Comparison of ENCODE assay signal across 30 mouse cellular contexts in genomic region chr15:20038550-20039435, GRCm38 (mm10).
DNase-seq lines count a peak whose midpoint lies in the region; ATAC-seq and TF ChIP-seq lines count a peak whose summit lies in the region.
"Had no signal": no experiment of that assay in that cellular context is flagged by ENCODE, and none has a peak within 500 bp of the region (broad histone marks: within the 10 kb centered on the region; RNA-seq: fewer than 3 reads in every experiment).

No protein-coding gene starts in this region.

- intact Hi-C loops in gastrocnemius, postnatal 36 days (cut with DNase I) = no loop called here

- no peaks in the 10 kb centered on the region for H3K27me3 ChIP-seq in forebrain, embryonic 15.5 days
- H3K27me3 ChIP-seq in forebrain, embryonic 13.5 days = no peaks in the 10 kb centered on the region
- H3K27me3 ChIP-seq in limb, embryonic 14.5 days (ENCODE audit: control insufficient read depth, insufficient read depth, low read length) = no peaks in the 10 kb centered on the region
- no peaks in the 10 kb centered on the region for H3K27me3 ChIP-seq in limb, embryonic 10.5 days (ENCODE audit: low read depth, poor library complexity, severe bottlenecking)
- H3K27me3 ChIP-seq: intestine, embryonic 15.5 days had no signal

- H3K27ac ChIP-seq in forebrain, embryonic 15.5 days (replicated peaks) = peak overlapping the region; percentile 31; the same call in 1 of the 2 replicates
- no peak overlapping the region for H3K27ac ChIP-seq in forebrain, embryonic 13.5 days
- H3K27ac ChIP-seq in limb, embryonic 14.5 days (replicated peaks; ENCODE audit: low read depth, low read length) = no peak overlapping the region
- no peak overlapping the region for H3K27ac ChIP-seq in limb, embryonic 10.5 days
- H3K27ac ChIP-seq: hindbrain, embryonic 10.5 days; intestine, embryonic 15.5 days; layer of hippocampus, adult 2 months; left cerebral cortex, adult 2 months; liver, embryonic 14.5 days; stomach, postnatal 0 days had no signal

- no peak for TF ChIP-seq POLR2A in limb, embryonic 14.5 days (IDR thresholded peaks at IDR 0.05; ENCODE audit: borderline replicate concordance, extremely low read depth, insufficient read depth, insufficient read length)

- 0 out of 2 replicates have a peak, but pooled peaks cover 3% of the 10 kb centered on the region for H3K4me1 ChIP-seq in forebrain, embryonic 15.5 days
- H3K4me1 ChIP-seq in forebrain, embryonic 13.5 days = no peaks in the 10 kb centered on the region
- H3K4me1 ChIP-seq in limb, embryonic 14.5 days (ENCODE audit: control insufficient read depth, insufficient read depth, low read length) = no peaks in the 10 kb centered on the region
- H3K4me1 ChIP-seq in limb, embryonic 10.5 days = no peaks in the 10 kb centered on the region
- H3K4me1 ChIP-seq: hindbrain, embryonic 10.5 days; intestine, embryonic 15.5 days had no signal

- H3K9me3 ChIP-seq in forebrain, embryonic 15.5 days = no peaks in the 10 kb centered on the region
- no peaks in the 10 kb centered on the region for H3K9me3 ChIP-seq in forebrain, embryonic 13.5 days (replicated peaks)
- no peaks in the 10 kb centered on the region for H3K9me3 ChIP-seq in limb, embryonic 14.5 days (ENCODE audit: control insufficient read depth, low read length)
- H3K9me3 ChIP-seq in limb, embryonic 10.5 days (replicated peaks) = no peaks in the 10 kb centered on the region
- H3K9me3 ChIP-seq: hindbrain, embryonic 10.5 days; intestine, embryonic 15.5 days had no signal

- WGBS in forebrain, embryonic 15.5 days = 68% methylated on average over 2 of the region's 2 CpGs
- 79% methylated on average over 2 of the region's 2 CpGs for WGBS in forebrain, embryonic 13.5 days
- 93% methylated on average over 2 of the region's 2 CpGs for WGBS in limb, embryonic 14.5 days
- 95% methylated on average over 2 of the region's 2 CpGs for WGBS in limb, embryonic 10.5 days

- no peak overlapping the region for H3K4me3 ChIP-seq in forebrain, embryonic 15.5 days
- no peak overlapping the region for H3K4me3 ChIP-seq in forebrain, embryonic 13.5 days
- H3K4me3 ChIP-seq in limb, embryonic 14.5 days (replicated peaks; ENCODE audit: low read length) = no peak overlapping the region
- no peak overlapping the region for H3K4me3 ChIP-seq in limb, embryonic 10.5 days
- H3K4me3 ChIP-seq: hindbrain, embryonic 10.5 days; intestine, embryonic 15.5 days; layer of hippocampus, adult 2 months; left cerebral cortex, adult 2 months had no signal

- no peaks in the 10 kb centered on the region for H3K36me3 ChIP-seq in forebrain, embryonic 15.5 days
- no peaks in the 10 kb centered on the region for H3K36me3 ChIP-seq in forebrain, embryonic 13.5 days (ENCODE audit: poor library complexity, severe bottlenecking)
- no peaks in the 10 kb centered on the region for H3K36me3 ChIP-seq in limb, embryonic 14.5 days (ENCODE audit: control insufficient read depth, insufficient read depth, low read length)
- no peaks in the 10 kb centered on the region for H3K36me3 ChIP-seq in limb, embryonic 10.5 days
- H3K36me3 ChIP-seq: hindbrain, embryonic 10.5 days; intestine, embryonic 15.5 days had no signal

- peak; percentile 26; the same call in 1 of the 2 replicates for ATAC-seq in forebrain, embryonic 15.5 days (replicated peaks)
- ATAC-seq in forebrain, embryonic 13.5 days = no peak
- no peak for ATAC-seq in limb, embryonic 14.5 days (ENCODE audit: low FRiP score, low read depth)
- ATAC-seq: activated CD4-positive, CD25-positive, alpha-beta regulatory T cell, adult 4 months; hindbrain, embryonic 16.5 days; intestine, embryonic 15.5 days had no signal

- H3K9ac ChIP-seq in forebrain, embryonic 15.5 days (replicated peaks) = no peak overlapping the region
- no peak overlapping the region for H3K9ac ChIP-seq in forebrain, embryonic 13.5 days
- H3K9ac ChIP-seq in limb, embryonic 14.5 days (ENCODE audit: low read depth, low read length, severe bottlenecking) = no peak overlapping the region
- H3K9ac ChIP-seq: intestine, embryonic 15.5 days; liver, embryonic 14.5 days had no signal

- no peak overlapping the region for H3K4me2 ChIP-seq in forebrain, embryonic 15.5 days (replicated peaks)
- no peak overlapping the region for H3K4me2 ChIP-seq in forebrain, embryonic 13.5 days
- H3K4me2 ChIP-seq in limb, embryonic 14.5 days (replicated peaks; ENCODE audit: low read depth, low read length, severe bottlenecking) = no peak overlapping the region
- H3K4me2 ChIP-seq: intestine, embryonic 15.5 days; midbrain, embryonic 11.5 days had no signal

- peak; percentile 13 for DNase-seq in limb, embryonic 14.5 days (ENCODE audit: low spot score)
- DNase-seq in limb, embryonic 10.5 days (ENCODE audit: low spot score) = no peak
- DNase-seq in Muller cell, postnatal 12 days (ENCODE audit: inconsistent ontology term) = peak; percentile 61
- peak; percentile 3 for DNase-seq in brain, adult 2 months (ENCODE audit: low read depth, low spot score)
- DNase-seq in gastrocnemius, postnatal 36 days = no peak
- DNase-seq: adrenal gland, adult 2 months; adrenal gland, postnatal 36 days; B cell, adult 2 months; cerebellum, adult 11 months; cerebellum, adult 9-11 months; heart, postnatal 14 days; kidney, adult 2 months; kidney, postnatal 36 days; liver; lung, adult 2 months; lung, postnatal 14 days; right cerebral cortex, postnatal 4 days; thymus, adult 18-20 months; thymus, postnatal 25 days had no signal

Comparison
In these comparisons a context has a peak if more than half of its experiments do, and no peak if none do; other contexts are left out.
1. DNase-seq: peak in limb, embryonic 14.5 days (single experiment), Muller cell, postnatal 12 days (single experiment) and brain, adult 2 months (single experiment); none in limb, embryonic 10.5 days (single experiment) and gastrocnemius, postnatal 36 days (0 of 2).